Mouse (Mus musculus) cerebellum, postnatal 14 days (tissue): ENCODE measurements around the gene 1700001O22Rik.

Experiments
- DNase-seq, 2 experiments: peaks; one replicate each; pipeline ENCODE4 v3.0.0; 2021; ENCODE audit warnings: mixed read lengths in 2 of 2

Gene 1700001O22Rik

DNA sequence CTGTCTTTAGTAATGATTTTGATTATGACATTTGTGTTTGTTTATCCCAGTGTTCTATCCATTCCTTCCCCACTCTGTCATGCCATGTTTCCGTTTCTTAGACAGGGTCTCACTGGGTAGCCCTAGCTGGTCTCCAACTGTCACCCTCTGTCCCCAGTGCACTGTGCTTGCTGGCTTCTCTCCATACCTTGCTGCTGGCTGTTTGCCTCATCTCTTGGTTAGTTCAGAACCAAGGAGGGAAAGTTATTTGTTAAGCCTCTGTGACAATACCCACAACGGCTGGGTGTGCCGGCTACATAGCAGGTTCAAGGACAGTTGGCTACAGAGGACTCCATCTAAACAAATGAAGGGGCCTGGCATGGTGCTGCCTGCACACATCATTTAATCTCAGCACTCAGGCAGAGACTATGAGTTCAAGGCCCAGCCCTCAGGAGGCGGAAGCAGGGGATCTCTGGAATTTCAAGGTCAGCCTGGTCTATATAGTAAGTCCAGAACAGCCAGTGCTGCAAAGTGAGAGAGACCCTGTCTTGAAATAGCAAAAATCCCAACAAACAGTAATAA, 55.8 kb downstream of the 1700001O22Rik start:
- DNase-seq = no peak
